Mouse (Mus musculus) forelimb bud, embryonic 11.5 days (tissue): Measurements from ENCODE around the gene Fanca.
"Not testable (repeated sequence)": the region's sequence is repeated elsewhere in the genome, so short reads cannot be mapped to it uniquely, and the experiment has no call there.

Experiments
- DNase-seq: peaks from one replicate; pipeline ENCODE4 v3.0.0-alpha.2; 2012; ENCODE audit warnings: low read depth, low spot score

The Fanca gene

GRCm38 (mm10) chr8:123331301-123331700, 12.9 kb upstream of the Fanca start:
- DNase-seq = no peak

- DNase-seq = no peak
Measured at GRCm38 (mm10) chr8:123330701-123331100, 12.3 kb upstream of the Fanca start.

- DNase-seq = no peak
Measured at GRCm38 (mm10) chr8:123329961-123330360, 11.6 kb upstream of the Fanca start.

GRCm38 (mm10) chr8:123329350-123329749, 11.0 kb upstream of the Fanca start:
- DNase-seq = no peak

- DNase-seq = no peak
Measured at GRCm38 (mm10) chr8:123328552-123328951, 10.2 kb upstream of the Fanca start.

GRCm38 (mm10) chr8:123319522-123320164, 1.3 kb upstream of the Fanca start:
- DNase-seq = peak; percentile 68

- DNase-seq = no peak
Measured at GRCm38 (mm10) chr8:123317781-123318466, 452 bp downstream of the Fanca start.

GRCm38 (mm10) chr8:123308738-123309137, 9.6 kb downstream of the Fanca start:
- no peak for DNase-seq

- no peak for DNase-seq
Measured at GRCm38 (mm10) chr8:123298301-123298700, 20.1 kb downstream of the Fanca start.

- DNase-seq = no peak
Measured at GRCm38 (mm10) chr8:123292785-123293184, 25.6 kb downstream of the Fanca start.

- DNase-seq = no peak
Measured at GRCm38 (mm10) chr8:123292281-123292680, 26.1 kb downstream of the Fanca start.

GRCm38 (mm10) chr8:123291716-123292115, 26.7 kb downstream of the Fanca start:
- DNase-seq = no peak

GRCm38 (mm10) chr8:123290679-123291078, 27.7 kb downstream of the Fanca start:
- DNase-seq = no peak

GRCm38 (mm10) chr8:123290166-123290565, 28.2 kb downstream of the Fanca start:
- peak; percentile 10 for DNase-seq

- DNase-seq = no peak
Measured at GRCm38 (mm10) chr8:123287362-123287761, 31.0 kb downstream of the Fanca start.

GRCm38 (mm10) chr8:123284493-123284892, 33.9 kb downstream of the Fanca start:
- no peak for DNase-seq

GRCm38 (mm10) chr8:123283991-123284390, 34.4 kb downstream of the Fanca start:
- DNase-seq = no peak

- not testable (repeated sequence) for DNase-seq
Measured at GRCm38 (mm10) chr8:123282994-123283393, 35.4 kb downstream of the Fanca start.

GRCm38 (mm10) chr8:123280302-123281094, 37.9 kb downstream of the Fanca start:
- no peak for DNase-seq

- no peak for DNase-seq
Measured at GRCm38 (mm10) chr8:123279828-123280227, 38.5 kb downstream of the Fanca start.

GRCm38 (mm10) chr8:123278445-123278844, 39.9 kb downstream of the Fanca start:
- DNase-seq = no peak

GRCm38 (mm10) chr8:123275096-123275495, 43.3 kb downstream of the Fanca start:
- DNase-seq = no peak
